Mouse (Mus musculus) cortical plate, adult 2 months (tissue): ENCODE measurements at regions not wholly inside any gene's neighbourhood (a gene's known extent, or its start where the extent isn't known, plus 50 kb on each side); places are given as distances from the start of the nearest gene placed in this dataset.

ENCODE experiments used
- CTCF ChIP-seq: fragments of 200-500 bp; IDR thresholded peaks from 2 replicates; pipeline ENCODE4 v1.5.1; 2011; ENCODE audit warnings: mild to moderate bottlenecking, control low read depth, low read length; ENCODE audit not compliant: insufficient read depth; ENCODE audit errors: extremely low read depth
- POLR2A ChIP-seq: fragments of 200-500 bp; IDR thresholded peaks from 2 replicates; pipeline ENCODE4 v1.6.1; 2011; ENCODE audit warnings: mild to moderate bottlenecking, low read length, control low read depth; ENCODE audit not compliant: insufficient read depth; ENCODE audit errors: extremely low read depth

GRCm38 (mm10) chr1:88590802-88591380 lies 81.0 kb upstream of the Glrp1 start:
- TF ChIP-seq CTCF (no peak), POLR2A (no peak)
